Mouse (Mus musculus): ENCODE results near the gene Mthfr. TPM values are rescaled to one million over a fixed set of nuclear protein-coding genes. Genes with fewer than 3 reads are reported as not detected.

Mthfr gene
- polyA plus RNA-seq, 1 experiment, result 31.8 TPM

- TF ChIP-seq MYOD1 (IDR thresholded peaks at IDR 0.05; ENCODE audit: control insufficient read depth in 1 of 3, insufficient read length in 2 of 3, low read depth in 2 of 3) (peak in 2 of 3 experiments; percentile 14 to 57), MYOG (IDR thresholded peaks at IDR 0.05; ENCODE audit: control insufficient read depth in 1 of 3, insufficient read depth in 1 of 3, insufficient read length in 2 of 3, low read depth in 2 of 3) (peak in 2 of 3 experiments; percentile 43 to 61), E2F4 (IDR thresholded peaks at IDR 0.05; ENCODE audit: insufficient read depth) (no peak), TCF12 (IDR thresholded peaks at IDR 0.05; ENCODE audit: insufficient read depth, poor library complexity, severe bottlenecking) (no peak), CEBPB (IDR thresholded peaks at IDR 0.05; ENCODE audit: insufficient read depth, poor library complexity, severe bottlenecking) (no peak), POLR2AphosphoS2 (IDR thresholded peaks at IDR 0.05; ENCODE audit: insufficient read length, low read depth) (no peak)
- Histone ChIP-seq H3ac (ENCODE audit: control insufficient read depth, insufficient read length) (no peak overlapping the region), H3K4me3 (no peak overlapping the region), H3K27me3 (ENCODE audit: control insufficient read depth, insufficient read depth, insufficient read length) (no peaks in the 10 kb centered on the region), H3K4me2 (ENCODE audit: low read depth) (no peak overlapping the region), H3K36me3 (ENCODE audit: control insufficient read depth, insufficient read depth) (no peaks in the 10 kb centered on the region), H3K79me2 (ENCODE audit: control insufficient read depth, insufficient read depth) (no peaks in the 10 kb centered on the region)
Measured at GRCm38 (mm10) chr4:148071508-148071907, 32.6 kb downstream of the Mthfr start.

GRCm38 (mm10) chr4:148074521-148075189, 35.8 kb downstream of the Mthfr start:
- Histone ChIP-seq H3K4me3 (no peak overlapping the region), H3K4me2 (ENCODE audit: low read depth) (no peak overlapping the region), H3ac (ENCODE audit: control insufficient read depth, insufficient read length) (no peak overlapping the region), H3K36me3 (ENCODE audit: control insufficient read depth, insufficient read depth) (no peaks in the 10 kb centered on the region), H3K79me2 (ENCODE audit: control insufficient read depth, insufficient read depth) (no peaks in the 10 kb centered on the region), H3K27me3 (ENCODE audit: control insufficient read depth, insufficient read depth, insufficient read length) (no peaks in the 10 kb centered on the region)
- TF ChIP-seq POLR2AphosphoS2 (IDR thresholded peaks at IDR 0.05; ENCODE audit: insufficient read length, low read depth) (no peak), CEBPB (IDR thresholded peaks at IDR 0.05; ENCODE audit: insufficient read depth, poor library complexity, severe bottlenecking) (no peak), MYOG (IDR thresholded peaks at IDR 0.05; ENCODE audit: control insufficient read depth in 1 of 3, insufficient read depth in 1 of 3, insufficient read length in 2 of 3, low read depth in 2 of 3) (no peak), E2F4 (IDR thresholded peaks at IDR 0.05; ENCODE audit: insufficient read depth) (no peak), POLR2A (IDR thresholded peaks at IDR 0.05; ENCODE audit: insufficient read length, low read depth) (no peak), MYOD1 (IDR thresholded peaks at IDR 0.05; ENCODE audit: control insufficient read depth in 1 of 3, insufficient read length in 2 of 3, low read depth in 2 of 3) (no peak), TCF3 (IDR thresholded peaks at IDR 0.05; ENCODE audit: insufficient read length, low read depth) (no peak), MAX (IDR thresholded peaks at IDR 0.05; ENCODE audit: low read depth) (no peak), SRF (IDR thresholded peaks at IDR 0.05; ENCODE audit: control insufficient read depth, insufficient read length, low read depth) (no peak), USF1 (IDR thresholded peaks at IDR 0.05; ENCODE audit: low read depth) (no peak), TCF12 (IDR thresholded peaks at IDR 0.05; ENCODE audit: insufficient read depth, poor library complexity, severe bottlenecking) (no peak), REST (IDR thresholded peaks at IDR 0.05; ENCODE audit: insufficient read depth, insufficient read length) (no peak)

GRCm38 (mm10) chr4:148075259-148075658, 36.4 kb downstream of the Mthfr start:
- TF ChIP-seq TCF12 (IDR thresholded peaks at IDR 0.05; ENCODE audit: insufficient read depth, poor library complexity, severe bottlenecking) (no peak), E2F4 (IDR thresholded peaks at IDR 0.05; ENCODE audit: insufficient read depth) (no peak), POLR2AphosphoS2 (IDR thresholded peaks at IDR 0.05; ENCODE audit: insufficient read length, low read depth) (no peak), MYOD1 (IDR thresholded peaks at IDR 0.05; ENCODE audit: control insufficient read depth in 1 of 3, insufficient read length in 2 of 3, low read depth in 2 of 3) (no peak), POLR2A (IDR thresholded peaks at IDR 0.05; ENCODE audit: insufficient read length, low read depth) (no peak), SRF (IDR thresholded peaks at IDR 0.05; ENCODE audit: control insufficient read depth, insufficient read length, low read depth) (no peak), TCF3 (IDR thresholded peaks at IDR 0.05; ENCODE audit: insufficient read length, low read depth) (no peak), REST (IDR thresholded peaks at IDR 0.05; ENCODE audit: insufficient read depth, insufficient read length) (no peak), CEBPB (IDR thresholded peaks at IDR 0.05; ENCODE audit: insufficient read depth, poor library complexity, severe bottlenecking) (no peak), MYOG (IDR thresholded peaks at IDR 0.05; ENCODE audit: control insufficient read depth in 1 of 3, insufficient read depth in 1 of 3, insufficient read length in 2 of 3, low read depth in 2 of 3) (no peak), MAX (IDR thresholded peaks at IDR 0.05; ENCODE audit: low read depth) (no peak), USF1 (IDR thresholded peaks at IDR 0.05; ENCODE audit: low read depth) (no peak)
- no peak overlapping the region for H3K4me3 ChIP-seq

GRCm38 (mm10) chr4:148075881-148076280, 37.0 kb downstream of the Mthfr start:
- Histone ChIP-seq H3K27me3 (ENCODE audit: control insufficient read depth, insufficient read depth, insufficient read length) (no peaks in the 10 kb centered on the region), H3K4me3 (no peak overlapping the region), H3ac (ENCODE audit: control insufficient read depth, insufficient read length) (no peak overlapping the region), H3K36me3 (ENCODE audit: control insufficient read depth, insufficient read depth) (no peaks in the 10 kb centered on the region), H3K79me2 (ENCODE audit: control insufficient read depth, insufficient read depth) (no peaks in the 10 kb centered on the region), H3K4me2 (ENCODE audit: low read depth) (no peak overlapping the region)
- no peak for TF ChIP-seq E2F4 (IDR thresholded peaks at IDR 0.05; ENCODE audit: insufficient read depth)
- TF ChIP-seq REST (IDR thresholded peaks at IDR 0.05; ENCODE audit: insufficient read depth, insufficient read length), result no peak
- no peak for TF ChIP-seq TCF12 (IDR thresholded peaks at IDR 0.05; ENCODE audit: insufficient read depth, poor library complexity, severe bottlenecking)
- no peak for TF ChIP-seq MAX (IDR thresholded peaks at IDR 0.05; ENCODE audit: low read depth)
- no peak for TF ChIP-seq POLR2A (IDR thresholded peaks at IDR 0.05; ENCODE audit: insufficient read length, low read depth)
- no peak for TF ChIP-seq SRF (IDR thresholded peaks at IDR 0.05; ENCODE audit: control insufficient read depth, insufficient read length, low read depth)
- no peak for TF ChIP-seq MYOD1 (IDR thresholded peaks at IDR 0.05; ENCODE audit: control insufficient read depth in 1 of 3, insufficient read length in 2 of 3, low read depth in 2 of 3)
- TF ChIP-seq USF1 (IDR thresholded peaks at IDR 0.05; ENCODE audit: low read depth), result no peak
- no peak for TF ChIP-seq POLR2AphosphoS2 (IDR thresholded peaks at IDR 0.05; ENCODE audit: insufficient read length, low read depth)
- TF ChIP-seq TCF3 (IDR thresholded peaks at IDR 0.05; ENCODE audit: insufficient read length, low read depth), result no peak
- no peak for TF ChIP-seq CEBPB (IDR thresholded peaks at IDR 0.05; ENCODE audit: insufficient read depth, poor library complexity, severe bottlenecking)
- no peak for TF ChIP-seq MYOG (IDR thresholded peaks at IDR 0.05; ENCODE audit: control insufficient read depth in 1 of 3, insufficient read depth in 1 of 3, insufficient read length in 2 of 3, low read depth in 2 of 3)

More at GRCm38 (mm10) chr4:148075259-148075658, 36.4 kb downstream of the Mthfr start:
- Histone ChIP-seq H3ac (ENCODE audit: control insufficient read depth, insufficient read length) (no peak overlapping the region), H3K79me2 (ENCODE audit: control insufficient read depth, insufficient read depth) (no peaks in the 10 kb centered on the region), H3K27me3 (ENCODE audit: control insufficient read depth, insufficient read depth, insufficient read length) (no peaks in the 10 kb centered on the region), H3K4me2 (ENCODE audit: low read depth) (no peak overlapping the region), H3K36me3 (ENCODE audit: control insufficient read depth, insufficient read depth) (no peaks in the 10 kb centered on the region)

Data from myocyte (in vitro differentiated cells).